Mouse (Mus musculus) liver, postnatal 0 days (tissue): ENCODE results near the gene Mapk7.

Source experiments
- CTCF ChIP-seq: sonication (generic); IDR thresholded peaks from 2 replicates; pipeline ENCODE4 v1.5.1; 2016; ENCODE audit warnings: antibody characterized with exemption, low read depth
- EP300 ChIP-seq: IDR thresholded peaks from 2 replicates; pipeline ENCODE4 v1.6.1; 2016; ENCODE audit warnings: antibody characterized with exemption, low read depth, mild to moderate bottlenecking

DNA sequence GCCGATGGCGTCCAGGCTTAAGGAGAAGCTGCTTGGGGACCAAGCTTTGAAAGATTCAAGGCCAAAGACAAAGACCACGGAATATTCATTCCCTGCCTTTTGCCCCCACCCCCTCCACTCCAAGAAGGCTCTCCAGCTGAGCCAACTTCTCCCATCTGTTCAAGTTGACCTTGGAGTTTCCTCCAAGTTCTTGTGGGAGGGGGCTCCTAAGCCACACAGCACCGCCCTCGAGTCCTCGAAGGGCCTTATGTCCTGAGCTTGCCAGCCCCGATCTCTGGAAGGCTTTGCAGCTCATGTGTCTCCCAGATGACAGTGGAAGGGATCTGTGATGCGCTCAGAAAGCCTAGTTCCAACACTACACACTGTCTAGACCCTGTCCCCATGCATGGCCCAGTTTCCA, 46.9 kb downstream of the Mapk7 start:
- TF ChIP-seq CTCF, result no peak
- TF ChIP-seq EP300, result no peak
